Mouse (Mus musculus) G1E (cell line): ENCODE measurements around the gene Kpna2.
"Not testable (repeated sequence)": the region's sequence is repeated elsewhere in the genome, so short reads cannot be mapped to it uniquely, and the experiment has no call there.

Experiments used
- CTCF ChIP-seq: IDR thresholded peaks from 2 replicates; pipeline ENCODE4 v1.5.1; 2012; ENCODE audit warnings: low read depth, low read length, inconsistent platforms, mixed read lengths
- GATA2 ChIP-seq: IDR thresholded peaks from 2 replicates; pipeline ENCODE4 v1.6.1; 2012; ENCODE audit warnings: low read depth, low read length, inconsistent platforms, borderline replicate concordance

GRCm38 (mm10) chr11:107015535-107016187, 16.3 kb upstream of the Kpna2 start:
- TF ChIP-seq GATA2, CTCF: not testable (repeated sequence)
